Mouse (Mus musculus) midbrain, embryonic 14.5 days (tissue): ENCODE measurements around the gene Hdgfl3. TPM values are rescaled to one million over a fixed set of nuclear protein-coding genes. Genes with fewer than 3 reads are reported as not detected.

Source experiments
- ATAC-seq: fragments of 200-750 bp; cut with Nextera tagmentation; 2 replicates; pipeline ENCODE4 v1.8.0; 2017; ENCODE audit warnings: moderate number of reproducible peaks, moderate library complexity; ENCODE audit not compliant: low FRiP score, low TSS enrichment
- DNase-seq: peaks from one replicate; pipeline ENCODE4 v3.0.0-alpha.2; 2015
- H3K27ac ChIP-seq: fragments of 300-500 bp; sonication (generic); replicated peaks from 2 replicates; pipeline ENCODE4 v1.5.1; 2014; ENCODE audit warnings: mild to moderate bottlenecking, low read depth, low read length, moderate library complexity
- H3K27me3 ChIP-seq: fragments of 300-500 bp; sonication (generic); 2 replicates; pipeline ENCODE4 v1.6.1; 2014; ENCODE audit warnings: low read length, control low read depth, mixed read lengths; ENCODE audit not compliant: control insufficient read depth, insufficient read depth
- H3K36me3 ChIP-seq: fragments of 300-500 bp; sonication (generic); 2 replicates; pipeline ENCODE4 v1.6.1; 2014; ENCODE audit warnings: low read length, control low read depth; ENCODE audit not compliant: control insufficient read depth, insufficient read depth
- H3K4me1 ChIP-seq: fragments of 300-500 bp; sonication (generic); 2 replicates; pipeline ENCODE4 v1.6.1; 2014; ENCODE audit warnings: mild to moderate bottlenecking, antibody characterized with exemption, low read length, control low read depth; ENCODE audit not compliant: control insufficient read depth, insufficient read depth
- H3K4me2 ChIP-seq: fragments of 300-500 bp; sonication (generic); 2 replicates; pipeline ENCODE4 v1.6.1; 2014; ENCODE audit warnings: mild to moderate bottlenecking, low read length, moderate library complexity
- H3K4me3 ChIP-seq: fragments of 300-500 bp; sonication (generic); replicated peaks from 2 replicates; pipeline ENCODE4 v1.5.1; 2014; ENCODE audit warnings: low read depth, low read length
- H3K9ac ChIP-seq: fragments of 300-500 bp; sonication (generic); replicated peaks from 2 replicates; pipeline ENCODE4 v1.6.1; 2014; ENCODE audit warnings: mild to moderate bottlenecking, low read length, moderate library complexity
- H3K9me3 ChIP-seq: fragments of 300-500 bp; sonication (generic); 2 replicates; pipeline ENCODE4 v1.6.1; 2016; ENCODE audit warnings: low read length, control low read depth, mixed read lengths; ENCODE audit not compliant: control insufficient read depth
- WGBS: fragments of 180-500 bp; shearing (Covaris S2); extraction: QIAGEN DNeasy Blood & Tissue Kit; methylation state at CpG from one replicate; pipeline ENCODE4 v1.1.7; 2014; 5-methylcytosine and 5-hydroxymethylcytosine counted together
- polyA plus RNA-seq: library from polyadenylated mRNA; unstranded; fragments of >200 nt; fragmentation: Nextera tagmentation; extraction: Ambion mirVana; gene quantifications from 2 replicates; pipeline ENCODE4 v1.2.1, GENCODE M21; 2014

Gene Hdgfl3
- polyA plus RNA-seq, 1 experiment from 2014 or later: 99.2 TPM

GRCm38 (mm10) chr7:81856221-81856620 is 78.1 kb downstream of the Hdgfl3 start:
- H3K4me1 ChIP-seq: peaks cover 17% of the 10 kb centered on the region; the same call in 1 of the 2 replicates
- 78% methylated on average over 4 of the region's 4 CpGs for WGBS
- no peaks in the 10 kb centered on the region for H3K36me3 ChIP-seq
- no peaks in the 10 kb centered on the region for H3K9me3 ChIP-seq
- ATAC-seq (no peak), DNase-seq (no peak)
- H3K4me2 ChIP-seq: no peak overlapping the region
- H3K27ac ChIP-seq: no peak overlapping the region
- H3K4me3 ChIP-seq: no peak overlapping the region
- no peak overlapping the region for H3K9ac ChIP-seq
- H3K27me3 ChIP-seq: peaks cover 12% of the 10 kb centered on the region; the same call in 1 of the 2 replicates

GRCm38 (mm10) chr7:81855694-81856093 is 78.6 kb downstream of the Hdgfl3 start, which contains the start of gene Gm10160:
Gm10160 (minus strand) TSS chr7:81855794.
- Histone ChIP-seq H3K27ac (no peak within 1 kb of the TSS), H3K27me3 (peaks cover 12% of the 10 kb centered on the region; the same call in 1 of the 2 replicates), H3K4me3 (no peak within 1 kb of the TSS), H3K4me2 (no peak within 1 kb of the TSS), H3K36me3 (no peaks in the 10 kb centered on the region), H3K4me1 (peaks cover 17% of the 10 kb centered on the region; the same call in 1 of the 2 replicates), H3K9ac (no peak within 1 kb of the TSS), H3K9me3 (no peaks in the 10 kb centered on the region)
- DNase-seq (no peak), ATAC-seq (no peak)
- WGBS: 79% methylated on average over 1 of the region's 1 CpGs

- 66% methylated on average over 8 of the region's 8 CpGs for WGBS
- peaks cover 12% of the 10 kb centered on the region; the same call in 1 of the 2 replicates for H3K4me1 ChIP-seq
- no peak overlapping the region for H3K27ac ChIP-seq
- DNase-seq (no peak), ATAC-seq (no peak)
- no peaks in the 10 kb centered on the region for H3K36me3 ChIP-seq
- H3K27me3 ChIP-seq: peaks cover 8% of the 10 kb centered on the region; the same call in 1 of the 2 replicates
- H3K9me3 ChIP-seq: no peaks in the 10 kb centered on the region
- H3K4me2 ChIP-seq: no peak overlapping the region
- no peak overlapping the region for H3K9ac ChIP-seq
- H3K4me3 ChIP-seq: no peak overlapping the region
These were observed 79.5 kb downstream of the Hdgfl3 start for GRCm38 (mm10) chr7:81854568-81855307.

- H3K4me3 ChIP-seq: no peak overlapping the region
- H3K9me3 ChIP-seq: no peaks in the 10 kb centered on the region
- DNase-seq (no peak), ATAC-seq (no peak)
- H3K4me2 ChIP-seq: no peak overlapping the region
- H3K36me3 ChIP-seq: no peaks in the 10 kb centered on the region
- H3K9ac ChIP-seq: no peak overlapping the region
- WGBS: 90% methylated on average over 3 of the region's 3 CpGs
- H3K27me3 ChIP-seq: no peaks in the 10 kb centered on the region
- H3K4me1 ChIP-seq: no peaks in the 10 kb centered on the region
- H3K27ac ChIP-seq: no peak overlapping the region
These were observed 82.6 kb downstream of the Hdgfl3 start for GRCm38 (mm10) chr7:81851706-81852105.

- no peak overlapping the region for H3K4me2 ChIP-seq
- no peaks in the 10 kb centered on the region for H3K4me1 ChIP-seq
- no peak for ATAC-seq
- WGBS: 89% methylated on average over 6 of the region's 6 CpGs
- no peaks in the 10 kb centered on the region for H3K9me3 ChIP-seq
- DNase-seq: no peak
- H3K9ac ChIP-seq: no peak overlapping the region
- H3K36me3 ChIP-seq: no peaks in the 10 kb centered on the region
- H3K27me3 ChIP-seq: no peaks in the 10 kb centered on the region
- no peak overlapping the region for H3K4me3 ChIP-seq
- no peak overlapping the region for H3K27ac ChIP-seq
These were observed 84.1 kb downstream of the Hdgfl3 start for GRCm38 (mm10) chr7:81850171-81850570.

- Histone ChIP-seq H3K4me3 (no peak overlapping the region), H3K9me3 (no peaks in the 10 kb centered on the region)
- DNase-seq: no peak
These were observed 84.6 kb downstream of the Hdgfl3 start for GRCm38 (mm10) chr7:81849633-81850032.

GRCm38 (mm10) chr7:81849214-81849613 is 85.1 kb downstream of the Hdgfl3 start:
- DNase-seq: no peak
- H3K9me3 ChIP-seq: no peaks in the 10 kb centered on the region

More at GRCm38 (mm10) chr7:81849633-81850032, 84.6 kb downstream of the Hdgfl3 start:
- 90% methylated on average over 7 of the region's 7 CpGs for WGBS
- Histone ChIP-seq H3K4me1 (no peaks in the 10 kb centered on the region), H3K27me3 (no peaks in the 10 kb centered on the region), H3K4me2 (no peak overlapping the region), H3K27ac (no peak overlapping the region), H3K36me3 (no peaks in the 10 kb centered on the region), H3K9ac (no peak overlapping the region)
- ATAC-seq: no peak

GRCm38 (mm10) chr7:81847777-81848176 is 86.5 kb downstream of the Hdgfl3 start:
- Histone ChIP-seq H3K4me3 (no peak overlapping the region), H3K36me3 (no peaks in the 10 kb centered on the region), H3K9ac (no peak overlapping the region), H3K9me3 (no peaks in the 10 kb centered on the region), H3K4me1 (no peaks in the 10 kb centered on the region), H3K27ac (no peak overlapping the region), H3K4me2 (no peak overlapping the region), H3K27me3 (no peaks in the 10 kb centered on the region)
- ATAC-seq: no peak
- WGBS: 33% methylated on average over 4 of the region's 4 CpGs
- no peak for DNase-seq

More at GRCm38 (mm10) chr7:81849214-81849613, 85.1 kb downstream of the Hdgfl3 start:
- Histone ChIP-seq H3K4me3 (no peak overlapping the region), H3K4me2 (no peak overlapping the region), H3K36me3 (no peaks in the 10 kb centered on the region), H3K27ac (no peak overlapping the region), H3K27me3 (no peaks in the 10 kb centered on the region), H3K4me1 (no peaks in the 10 kb centered on the region), H3K9ac (no peak overlapping the region)
- no peak for ATAC-seq
- 93% methylated on average over 5 of the region's 5 CpGs for WGBS

GRCm38 (mm10) chr7:81847010-81847409 is 87.3 kb downstream of the Hdgfl3 start:
- ATAC-seq (no peak), DNase-seq (no peak)
- Histone ChIP-seq H3K36me3 (no peaks in the 10 kb centered on the region), H3K4me1 (no peaks in the 10 kb centered on the region), H3K27ac (no peak overlapping the region), H3K9ac (no peak overlapping the region), H3K27me3 (no peaks in the 10 kb centered on the region), H3K9me3 (no peaks in the 10 kb centered on the region), H3K4me2 (no peak overlapping the region), H3K4me3 (no peak overlapping the region)
- 44% methylated on average over 8 of the region's 8 CpGs for WGBS
